Mouse (Mus musculus): ENCODE data around the gene Snx11. TPM values are rescaled to one million over a fixed set of nuclear protein-coding genes. Genes with fewer than 3 reads are reported as not detected.
A peak's percentile ranks its signal among the peaks of the same experiment; 100 is the strongest.

Gene Snx11
- polyA plus RNA-seq, 1 experiment from 2014 or later: 8.6 TPM

- 81% methylated on average over 8 of the region's 8 CpGs for WGBS (ENCODE audit: insufficient replicate concordance)
- no peaks in the 10 kb centered on the region for H3K9me3 ChIP-seq (replicated peaks)
- H3K27ac ChIP-seq (replicated peaks): no peak overlapping the region
- H3K27me3 ChIP-seq: no peaks in the 10 kb centered on the region
- ATAC-seq (ENCODE audit: insufficient read depth): no peak
- H3K4me3 ChIP-seq (replicated peaks): no peak overlapping the region
- peaks cover 33% of the 10 kb centered on the region for H3K36me3 ChIP-seq (replicated peaks)
- no peak overlapping the region for H3K9ac ChIP-seq
- no peak overlapping the region for H3K4me2 ChIP-seq
- H3K4me1 ChIP-seq (replicated peaks): peaks cover 31% of the 10 kb centered on the region
Measured at GRCm38 (mm10) chr11:96775063-96775462, 2.3 kb downstream of the Snx11 start.

DNA sequence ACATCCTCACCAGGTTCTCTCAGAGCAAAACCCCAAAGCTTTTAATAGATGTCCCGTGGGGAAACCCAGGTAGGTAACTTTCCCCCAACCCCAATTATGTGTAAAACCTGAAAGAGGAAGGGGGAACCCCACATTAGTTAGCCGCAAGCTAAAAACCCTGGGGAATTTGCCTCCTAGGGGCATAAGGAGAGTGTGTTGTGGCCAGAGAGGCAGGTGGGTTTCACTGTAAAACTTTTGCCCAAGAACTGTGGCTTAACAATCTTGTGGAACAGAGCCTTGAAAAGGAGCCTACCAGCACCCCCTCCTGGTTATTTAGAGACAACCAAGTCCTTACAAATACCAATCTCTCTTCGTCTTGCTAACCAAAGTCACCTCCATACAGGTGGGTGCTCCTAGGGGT lies 2.8 kb downstream of the Snx11 start:
- H3K9ac ChIP-seq: no peak overlapping the region
- ATAC-seq (ENCODE audit: insufficient read depth): no peak

GRCm38 (mm10) chr11:96772413-96772812 lies 4.9 kb downstream of the Snx11 start:
- no peak overlapping the region for H3K9ac ChIP-seq
- no peaks in the 10 kb centered on the region for H3K27me3 ChIP-seq
- no peaks in the 10 kb centered on the region for H3K9me3 ChIP-seq (replicated peaks)
- peaks cover 51% of the 10 kb centered on the region for H3K36me3 ChIP-seq (replicated peaks)
- peaks cover 20% of the 10 kb centered on the region for H3K4me1 ChIP-seq (replicated peaks)
- no peak for ATAC-seq (ENCODE audit: insufficient read depth)
- 79% methylated on average over 9 of the region's 9 CpGs for WGBS (ENCODE audit: insufficient replicate concordance)
- H3K27ac ChIP-seq (replicated peaks): no peak overlapping the region
- no peak overlapping the region for H3K4me2 ChIP-seq
- no peak overlapping the region for H3K4me3 ChIP-seq (replicated peaks)

More for the DNA sequence above, 2.8 kb downstream of the Snx11 start:
- Histone ChIP-seq H3K4me3 (replicated peaks) (no peak overlapping the region), H3K4me2 (no peak overlapping the region), H3K36me3 (replicated peaks) (peaks cover 38% of the 10 kb centered on the region), H3K27ac (replicated peaks) (no peak overlapping the region), H3K27me3 (no peaks in the 10 kb centered on the region), H3K4me1 (replicated peaks) (peaks cover 31% of the 10 kb centered on the region), H3K9me3 (replicated peaks) (no peaks in the 10 kb centered on the region)
- WGBS (ENCODE audit: insufficient replicate concordance): 76% methylated on average over 3 of the region's 3 CpGs

GRCm38 (mm10) chr11:96771274-96771975 lies 5.9 kb downstream of the Snx11 start:
- Histone ChIP-seq H3K9me3 (replicated peaks) (no peaks in the 10 kb centered on the region), H3K9ac (no peak overlapping the region), H3K4me1 (replicated peaks) (peaks cover 12% of the 10 kb centered on the region), H3K27ac (replicated peaks) (no peak overlapping the region), H3K27me3 (no peaks in the 10 kb centered on the region), H3K4me2 (no peak overlapping the region), H3K4me3 (replicated peaks) (no peak overlapping the region), H3K36me3 (replicated peaks) (peaks cover 51% of the 10 kb centered on the region)
- no peak for ATAC-seq (ENCODE audit: insufficient read depth)
- WGBS (ENCODE audit: insufficient replicate concordance): 84% methylated on average over 9 of the region's 9 CpGs

DNA sequence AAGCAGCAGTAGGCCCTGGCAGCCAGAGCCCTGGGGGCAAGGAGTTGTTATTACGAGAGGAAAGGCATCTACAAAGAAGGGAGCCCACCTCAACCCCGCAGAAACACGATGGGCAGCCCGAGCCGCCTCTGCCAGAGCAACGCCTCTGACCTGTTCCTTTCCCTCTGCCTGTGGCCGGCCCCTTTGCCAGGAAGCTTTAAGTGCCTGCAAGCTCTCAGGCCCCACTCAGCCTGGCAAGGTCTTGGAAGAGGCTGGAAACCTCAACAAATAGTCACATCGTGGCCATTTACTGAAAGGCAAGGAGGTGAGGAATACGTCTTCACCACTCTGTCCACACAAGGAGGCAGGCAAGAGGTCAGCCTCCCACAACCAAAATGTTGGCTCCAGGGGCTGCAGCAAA lies 9.1 kb downstream of the Snx11 start:
- Histone ChIP-seq H3K4me1 (replicated peaks) (0 out of 2 replicates have a peak, but pooled peaks cover 7% of the 10 kb centered on the region), H3K27me3 (no peaks in the 10 kb centered on the region), H3K27ac (replicated peaks) (no peak overlapping the region), H3K9me3 (replicated peaks) (no peaks in the 10 kb centered on the region), H3K4me2 (no peak overlapping the region), H3K36me3 (replicated peaks) (peaks cover 50% of the 10 kb centered on the region), H3K4me3 (replicated peaks) (no peak overlapping the region), H3K9ac (no peak overlapping the region)
- ATAC-seq (ENCODE audit: insufficient read depth): no peak
- 73% methylated on average over 9 of the region's 9 CpGs for WGBS (ENCODE audit: insufficient replicate concordance)

GRCm38 (mm10) chr11:96767096-96767495 lies 10.3 kb downstream of the Snx11 start:
- Histone ChIP-seq H3K4me3 (replicated peaks) (no peak overlapping the region), H3K27me3 (no peaks in the 10 kb centered on the region), H3K36me3 (replicated peaks) (peaks cover 39% of the 10 kb centered on the region), H3K27ac (replicated peaks) (no peak overlapping the region), H3K9me3 (replicated peaks) (no peaks in the 10 kb centered on the region), H3K4me1 (replicated peaks) (0 out of 2 replicates have a peak, but pooled peaks cover 7% of the 10 kb centered on the region), H3K9ac (no peak overlapping the region), H3K4me2 (no peak overlapping the region)
- 66% methylated on average over 7 of the region's 7 CpGs for WGBS (ENCODE audit: insufficient replicate concordance)
- no peak for ATAC-seq (ENCODE audit: insufficient read depth)

- ATAC-seq (ENCODE audit: insufficient read depth): no peak
- 74% methylated on average over 12 of the region's 12 CpGs for WGBS (ENCODE audit: insufficient replicate concordance)
- Histone ChIP-seq H3K4me3 (replicated peaks) (no peak overlapping the region), H3K4me2 (no peak overlapping the region), H3K4me1 (replicated peaks) (0 out of 2 replicates have a peak, but pooled peaks cover 7% of the 10 kb centered on the region), H3K27me3 (no peaks in the 10 kb centered on the region), H3K36me3 (replicated peaks) (peaks cover 33% of the 10 kb centered on the region), H3K9ac (no peak overlapping the region), H3K27ac (replicated peaks) (no peak overlapping the region), H3K9me3 (replicated peaks) (no peaks in the 10 kb centered on the region)
Measured at GRCm38 (mm10) chr11:96766555-96766954, 10.8 kb downstream of the Snx11 start.

- Histone ChIP-seq H3K4me2 (no peak overlapping the region), H3K4me3 (replicated peaks) (no peak overlapping the region), H3K4me1 (replicated peaks) (0 out of 2 replicates have a peak, but pooled peaks cover 7% of the 10 kb centered on the region), H3K9ac (no peak overlapping the region), H3K27ac (replicated peaks) (peak overlapping the region; percentile 29; the same call in 1 of the 2 replicates), H3K9me3 (replicated peaks) (no peaks in the 10 kb centered on the region), H3K27me3 (no peaks in the 10 kb centered on the region), H3K36me3 (replicated peaks) (peaks cover 24% of the 10 kb centered on the region)
- WGBS (ENCODE audit: insufficient replicate concordance): 10% methylated on average over 7 of the region's 7 CpGs
- ATAC-seq (ENCODE audit: insufficient read depth): peak; percentile 44; the same call in 1 of the 2 replicates
Measured at GRCm38 (mm10) chr11:96765645-96766044, 11.7 kb downstream of the Snx11 start.

- WGBS (ENCODE audit: insufficient replicate concordance): 59% methylated on average over 13 of the region's 13 CpGs
Measured at GRCm38 (mm10) chr11:96764511-96765350, 12.6 kb downstream of the Snx11 start.

DNA sequence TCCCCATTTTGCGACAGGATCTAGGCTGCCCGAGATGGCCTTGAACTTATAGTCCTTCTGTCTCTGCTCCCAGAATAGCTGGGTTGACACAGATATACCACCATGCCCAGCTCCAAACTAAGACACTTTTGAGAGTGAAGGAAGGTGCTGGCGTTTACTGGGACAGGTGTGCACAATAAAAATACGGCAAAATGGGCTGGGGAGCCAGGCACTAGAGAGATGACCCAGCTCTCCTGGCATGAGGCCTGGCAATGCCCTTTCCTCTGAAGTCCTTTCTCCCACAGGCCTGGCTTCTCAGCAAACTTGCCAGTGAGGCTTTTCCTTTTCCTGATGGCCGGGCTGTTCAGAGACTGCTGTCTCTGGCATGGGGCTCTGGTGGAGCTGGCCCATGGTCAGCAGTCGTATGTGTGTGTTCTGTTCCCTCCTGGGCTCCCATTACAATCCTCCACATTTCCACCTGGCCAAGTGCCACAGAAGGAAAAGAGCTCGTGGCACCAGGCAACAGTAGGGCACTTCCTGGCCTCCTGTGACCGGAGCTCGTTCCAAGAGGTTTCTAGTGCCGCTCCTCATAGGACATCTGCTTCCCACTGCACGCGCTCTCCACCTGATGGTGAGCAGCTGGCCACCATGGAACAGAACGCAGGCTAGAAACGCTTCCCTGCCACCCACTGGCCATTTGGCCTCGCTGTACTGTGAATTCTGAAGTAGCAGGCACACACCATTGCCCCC lies 14.5 kb downstream of the Snx11 start:
- H3K4me1 ChIP-seq (replicated peaks): 0 out of 2 replicates have a peak, but pooled peaks cover 7% of the 10 kb centered on the region
- WGBS (ENCODE audit: insufficient replicate concordance): 68% methylated on average over 15 of the region's 15 CpGs
- H3K4me3 ChIP-seq (replicated peaks): no peak overlapping the region
- H3K27ac ChIP-seq (replicated peaks): no peak overlapping the region
- H3K9ac ChIP-seq: no peak overlapping the region
- no peaks in the 10 kb centered on the region for H3K9me3 ChIP-seq (replicated peaks)
- H3K4me2 ChIP-seq: no peak overlapping the region
- no peaks in the 10 kb centered on the region for H3K27me3 ChIP-seq
- no peak for ATAC-seq (ENCODE audit: insufficient read depth)
- no peaks in the 10 kb centered on the region for H3K36me3 ChIP-seq (replicated peaks)

More at GRCm38 (mm10) chr11:96764511-96765350, 12.6 kb downstream of the Snx11 start:
- Histone ChIP-seq H3K9ac (no peak overlapping the region), H3K36me3 (replicated peaks) (peaks cover 15% of the 10 kb centered on the region), H3K4me1 (replicated peaks) (0 out of 2 replicates have a peak, but pooled peaks cover 7% of the 10 kb centered on the region), H3K4me2 (no peak overlapping the region), H3K9me3 (replicated peaks) (no peaks in the 10 kb centered on the region), H3K4me3 (replicated peaks) (no peak overlapping the region), H3K27me3 (no peaks in the 10 kb centered on the region), H3K27ac (replicated peaks) (peak overlapping the region; percentile 24; the same call in 1 of the 2 replicates)
- no peak for ATAC-seq (ENCODE audit: insufficient read depth)

Data from liver, embryonic 15.5 days (tissue).